32 mouse cellular contexts compared by ENCODE assay signal in the genomic region with DNA sequence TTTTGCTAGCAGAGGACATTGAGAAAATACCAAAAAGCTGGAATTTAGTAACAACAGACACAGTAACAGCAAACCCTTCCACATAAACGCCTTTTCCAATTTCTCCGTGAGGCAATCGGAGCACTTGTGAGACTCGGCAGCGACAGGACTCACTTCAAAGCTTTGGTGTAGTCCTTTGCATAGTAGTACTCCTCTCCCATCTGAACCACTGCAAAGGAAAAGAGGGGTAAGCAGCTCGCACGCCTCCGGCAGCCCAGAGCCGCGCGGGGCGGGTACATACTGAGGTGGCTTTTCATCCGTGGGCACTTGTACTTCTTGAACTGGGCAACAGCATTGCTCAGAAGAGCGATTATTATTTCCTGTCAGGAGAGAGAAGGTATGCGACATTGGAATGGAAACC.
"Had no signal": no experiment of that assay in that cellular context is flagged by ENCODE, and none has a peak within 500 bp of the region (broad histone marks: within the 10 kb centered on the region; RNA-seq: fewer than 3 reads in every experiment).

No protein-coding gene starts in this region.

- ATAC-seq: liver, embryonic 12.5 days; liver, postnatal 0 days; lung, postnatal 0 days; midbrain, embryonic 13.5 days; midbrain, embryonic 15.5 days; midbrain, embryonic 16.5 days had no signal

- H3K4me1 ChIP-seq: limb, embryonic 10.5 days; limb, embryonic 12.5 days; limb, embryonic 13.5 days; limb, embryonic 15.5 days; lung, embryonic 15.5 days; midbrain, embryonic 10.5 days; midbrain, embryonic 12.5 days; midbrain, embryonic 13.5 days; midbrain, embryonic 15.5 days; neural tube, embryonic 12.5 days had no signal

- H3K9ac ChIP-seq: limb, embryonic 12.5 days; limb, embryonic 13.5 days; limb, embryonic 15.5 days; liver, embryonic 12.5 days; liver, embryonic 13.5 days; liver, embryonic 14.5 days; liver, embryonic 15.5 days; liver, postnatal 0 days; lung, embryonic 14.5 days; lung, embryonic 15.5 days; midbrain, embryonic 12.5 days; midbrain, embryonic 13.5 days; midbrain, embryonic 15.5 days; neural tube, embryonic 12.5 days had no signal

- DNase-seq: left cerebral cortex, postnatal 4 days; liver; liver, embryonic 13.5 days; liver, postnatal 0 days; lung, adult 18-20 months; lung, adult 2 months; lung, embryonic 14.5 days; lung, postnatal 10 days; lung, postnatal 14 days; lung, postnatal 36 days; lung, postnatal 4 days; midbrain, embryonic 14.5 days had no signal

- H3K4me3 ChIP-seq: limb, embryonic 10.5 days; limb, embryonic 12.5 days; limb, embryonic 13.5 days; limb, embryonic 15.5 days; liver, embryonic 12.5 days; liver, embryonic 13.5 days; liver, embryonic 15.5 days; lung, embryonic 15.5 days; megakaryocyte, embryonic 14.5 days; midbrain, embryonic 10.5 days; midbrain, embryonic 12.5 days; midbrain, embryonic 13.5 days; midbrain, embryonic 15.5 days; myocyte; neural tube, embryonic 12.5 days had no signal

- H3K27me3 ChIP-seq: limb, embryonic 12.5 days; limb, embryonic 13.5 days; limb, embryonic 15.5 days; liver, embryonic 12.5 days; liver, embryonic 13.5 days; liver, embryonic 15.5 days; lung, embryonic 15.5 days; megakaryocyte, embryonic 14.5 days; midbrain, embryonic 12.5 days; midbrain, embryonic 13.5 days; midbrain, embryonic 15.5 days; neural tube, embryonic 12.5 days had no signal

- H3K9me3 ChIP-seq: limb, embryonic 10.5 days; limb, embryonic 12.5 days; limb, embryonic 13.5 days; limb, embryonic 15.5 days; liver, embryonic 12.5 days; liver, embryonic 13.5 days; liver, embryonic 15.5 days; lung, embryonic 15.5 days; megakaryocyte, embryonic 14.5 days; midbrain, embryonic 10.5 days; midbrain, embryonic 12.5 days; midbrain, embryonic 13.5 days; midbrain, embryonic 15.5 days; neural tube, embryonic 12.5 days had no signal

- H3K27ac ChIP-seq: limb, embryonic 10.5 days; limb, embryonic 12.5 days; limb, embryonic 13.5 days; limb, embryonic 15.5 days; liver, embryonic 12.5 days; liver, embryonic 13.5 days; liver, embryonic 14.5 days; liver, embryonic 15.5 days; lung, embryonic 15.5 days; macrophage; midbrain, embryonic 10.5 days; midbrain, embryonic 12.5 days; midbrain, embryonic 13.5 days; midbrain, embryonic 15.5 days; neural tube, embryonic 12.5 days had no signal

- H3K4me2 ChIP-seq: limb, embryonic 12.5 days; limb, embryonic 13.5 days; limb, embryonic 15.5 days; liver, embryonic 11.5 days; liver, embryonic 12.5 days; liver, embryonic 13.5 days; liver, embryonic 15.5 days; lung, embryonic 14.5 days; lung, embryonic 15.5 days; midbrain, embryonic 11.5 days; midbrain, embryonic 12.5 days; midbrain, embryonic 13.5 days; midbrain, embryonic 15.5 days; neural tube, embryonic 12.5 days had no signal
